29 mouse cellular contexts compared by ENCODE assay signal in genomic region chr7:84166721-84167419, GRCm38 (mm10). TPM values are rescaled to one million over a fixed set of nuclear protein-coding genes. Genes with fewer than 3 reads are reported as not detected.
DNase-seq lines count a peak whose midpoint lies in the region; ATAC-seq and TF ChIP-seq lines count a peak whose summit lies in the region.
"Had no signal": no experiment of that assay in that cellular context is flagged by ENCODE, and none has a peak within 500 bp of the region (broad histone marks: within the 10 kb centered on the region; RNA-seq: fewer than 3 reads in every experiment).

No protein-coding gene starts in this region.

- 0 out of 2 replicates have a peak, but pooled peaks have one; percentile 53 for ATAC-seq in liver, embryonic 11.5 days (replicated peaks; ENCODE audit: low FRiP score)
- no peak for ATAC-seq in liver, embryonic 12.5 days
- peak; percentile 73 for ATAC-seq in intestine, postnatal 0 days
- ATAC-seq in hindbrain, embryonic 11.5 days (ENCODE audit: low FRiP score) = no peak
- ATAC-seq: activated CD4-positive, CD25-positive, alpha-beta regulatory T cell, adult 4 months; forebrain, embryonic 16.5 days; inflammation-experienced regulatory T-cells, adult 6 months had no signal

- no peak for TF ChIP-seq CTCF in intestine, postnatal 0 days (IDR thresholded peaks at IDR 0.05; ENCODE audit: low read depth)

- DNase-seq in heart, adult 11 months = peak; percentile 1
- no peak for DNase-seq in heart, adult 18-20 months
- no peak for DNase-seq in liver, embryonic 11.5 days (ENCODE audit: low spot score)
- no peak for DNase-seq in hindbrain, embryonic 11.5 days (ENCODE audit: low spot score)
- DNase-seq in cerebellum, adult 11-12 months = no peak
- no peak for DNase-seq in gastrocnemius, postnatal 14 days
- DNase-seq: adrenal gland, adult 2 months; adrenal gland, postnatal 36 days; cerebellum, adult 2 months; cerebellum, postnatal 14 days; heart, postnatal 4 days; kidney, postnatal 10 days; layer of hippocampus, postnatal 36 days; lung, postnatal 4 days; right cerebral cortex, postnatal 4 days; thymus, postnatal 4 days had no signal

- no peaks in the 10 kb centered on the region for H3K27me3 ChIP-seq in liver, embryonic 11.5 days (replicated peaks; ENCODE audit: control insufficient read depth, insufficient read depth, low read length)
- H3K27me3 ChIP-seq in liver, embryonic 12.5 days (replicated peaks) = no peaks in the 10 kb centered on the region
- H3K27me3 ChIP-seq in intestine, postnatal 0 days (replicated peaks; ENCODE audit: control insufficient read depth, insufficient read depth, low read length) = no peaks in the 10 kb centered on the region
- H3K27me3 ChIP-seq in hindbrain, embryonic 11.5 days (ENCODE audit: control insufficient read depth, insufficient read depth, low read length) = no peaks in the 10 kb centered on the region
- H3K27me3 ChIP-seq: lung, embryonic 15.5 days; midbrain, embryonic 12.5 days; neural tube, embryonic 13.5 days had no signal

- no peaks in the 10 kb centered on the region for H3K36me3 ChIP-seq in liver, embryonic 11.5 days (ENCODE audit: control insufficient read depth, insufficient read depth, low read length)
- H3K36me3 ChIP-seq in liver, embryonic 12.5 days = no peaks in the 10 kb centered on the region
- no peaks in the 10 kb centered on the region for H3K36me3 ChIP-seq in intestine, postnatal 0 days (ENCODE audit: control insufficient read depth, insufficient read depth)
- H3K36me3 ChIP-seq in hindbrain, embryonic 11.5 days (ENCODE audit: control insufficient read depth, insufficient read depth, low read length) = no peaks in the 10 kb centered on the region
- H3K36me3 ChIP-seq: lung, embryonic 15.5 days; midbrain, embryonic 12.5 days; neural tube, embryonic 13.5 days had no signal

- H3K9ac ChIP-seq in liver, embryonic 11.5 days (ENCODE audit: low read depth, low read length) = no peak overlapping the region
- no peak overlapping the region for H3K9ac ChIP-seq in liver, embryonic 12.5 days
- no peak overlapping the region for H3K9ac ChIP-seq in intestine, postnatal 0 days (ENCODE audit: low read depth, low read length)
- H3K9ac ChIP-seq in hindbrain, embryonic 11.5 days (ENCODE audit: low read depth, low read length) = no peak overlapping the region
- H3K9ac ChIP-seq: hindbrain, embryonic 14.5 days; liver, embryonic 14.5 days; lung, embryonic 15.5 days; midbrain, embryonic 12.5 days; neural tube, embryonic 13.5 days had no signal

- H3K4me3 ChIP-seq in liver, embryonic 11.5 days (ENCODE audit: low read depth, low read length) = no peak overlapping the region
- no peak overlapping the region for H3K4me3 ChIP-seq in liver, embryonic 12.5 days
- H3K4me3 ChIP-seq in intestine, postnatal 0 days (ENCODE audit: low read depth, low read length) = no peak overlapping the region
- H3K4me3 ChIP-seq in hindbrain, embryonic 11.5 days (ENCODE audit: low read depth, low read length) = no peak overlapping the region
- H3K4me3 ChIP-seq: erythroblast, embryonic 14.5 days; lung, embryonic 15.5 days; megakaryocyte, embryonic 14.5 days; midbrain, embryonic 12.5 days; neural tube, embryonic 13.5 days had no signal

- WGBS in liver, embryonic 11.5 days = 53% methylated on average over 4 of the region's 4 CpGs
- WGBS in liver, embryonic 12.5 days (ENCODE audit: insufficient replicate concordance) = 45% methylated on average over 4 of the region's 4 CpGs
- 37% methylated on average over 4 of the region's 4 CpGs for WGBS in intestine, postnatal 0 days
- WGBS in hindbrain, embryonic 11.5 days = 83% methylated on average over 4 of the region's 4 CpGs

- H3K27ac ChIP-seq in liver, embryonic 11.5 days (ENCODE audit: low read depth, low read length) = no peak overlapping the region
- no peak overlapping the region for H3K27ac ChIP-seq in liver, embryonic 12.5 days
- peak overlapping the region; percentile 80 for H3K27ac ChIP-seq in intestine, postnatal 0 days (ENCODE audit: low read depth, low read length)
- no peak overlapping the region for H3K27ac ChIP-seq in hindbrain, embryonic 11.5 days (ENCODE audit: low read depth, low read length)
- H3K27ac ChIP-seq: hindbrain, embryonic 14.5 days; liver, embryonic 14.5 days; lung, embryonic 15.5 days; midbrain, embryonic 12.5 days; neural tube, embryonic 13.5 days had no signal

- H3K9me3 ChIP-seq in liver, embryonic 11.5 days (ENCODE audit: control insufficient read depth, low read length) = no peaks in the 10 kb centered on the region
- H3K9me3 ChIP-seq in liver, embryonic 12.5 days (replicated peaks) = no peaks in the 10 kb centered on the region
- no peaks in the 10 kb centered on the region for H3K9me3 ChIP-seq in intestine, postnatal 0 days (ENCODE audit: control insufficient read depth)
- no peaks in the 10 kb centered on the region for H3K9me3 ChIP-seq in hindbrain, embryonic 11.5 days (ENCODE audit: control insufficient read depth, low read length)
- H3K9me3 ChIP-seq: lung, embryonic 15.5 days; megakaryocyte, embryonic 14.5 days; midbrain, embryonic 12.5 days; neural tube, embryonic 13.5 days had no signal

- intact Hi-C loops in gastrocnemius, postnatal 14 days (cut with DNase I; ENCODE audit: low total_unique reads) = loop anchor here (5.0 kb wide), 1 partner anchor 390 kb away; no protein-coding TSS in a partner anchor

- H3K4me1 ChIP-seq in liver, embryonic 11.5 days (replicated peaks; ENCODE audit: control insufficient read depth, insufficient read depth, low read length) = no peaks in the 10 kb centered on the region
- no peaks in the 10 kb centered on the region for H3K4me1 ChIP-seq in liver, embryonic 12.5 days
- H3K4me1 ChIP-seq in intestine, postnatal 0 days (replicated peaks; ENCODE audit: control insufficient read depth, insufficient read depth, low read length) = peaks cover 7% of the 10 kb centered on the region
- no peaks in the 10 kb centered on the region for H3K4me1 ChIP-seq in hindbrain, embryonic 11.5 days (replicated peaks; ENCODE audit: control insufficient read depth, insufficient read depth, low read length)
- H3K4me1 ChIP-seq: lung, embryonic 15.5 days; midbrain, embryonic 12.5 days; neural tube, embryonic 13.5 days had no signal

- no peak overlapping the region for H3K4me2 ChIP-seq in liver, embryonic 11.5 days
- no peak overlapping the region for H3K4me2 ChIP-seq in liver, embryonic 12.5 days
- no peak overlapping the region for H3K4me2 ChIP-seq in intestine, postnatal 0 days (replicated peaks; ENCODE audit: low read depth)
- H3K4me2 ChIP-seq in hindbrain, embryonic 11.5 days (replicated peaks; ENCODE audit: low read depth, low read length) = no peak overlapping the region
- H3K4me2 ChIP-seq: heart, embryonic 11.5 days; hindbrain, embryonic 14.5 days; lung, embryonic 15.5 days; midbrain, embryonic 12.5 days; neural tube, embryonic 13.5 days had no signal

RNA-seq across cellular contexts. Expression of gene Abhd17c, which starts 15.2 kb away (rescaled TPM):
- total RNA-seq in heart, adult 18-20 months (2021) = 10 to 100 TPM; 29.8 to 35.7 TPM
- 41.3 and 45.7 TPM in 2 replicates for polyA plus RNA-seq in liver, embryonic 11.5 days (2014; fragmentation: Nextera tagmentation; extraction: Ambion mirVana)
- 44.9 and 45.4 TPM in 2 replicates for polyA plus RNA-seq in liver, embryonic 12.5 days (2016; fragmentation: Nextera tagmentation; extraction: Ambion mirVana)
- 203 and 216 TPM in 2 replicates for polyA plus RNA-seq in intestine, postnatal 0 days (2015; fragmentation: Nextera tagmentation; extraction: Ambion mirVana)
- polyA plus RNA-seq in hindbrain, embryonic 11.5 days (2014; fragmentation: Nextera tagmentation; extraction: Ambion mirVana) = 34.9 and 50.5 TPM in 2 replicates
- 1 to 10 TPM; 4.4 to 5.6 TPM for total RNA-seq in gastrocnemius, postnatal 14 days (2021)

Comparison
In these comparisons a context has a peak if more than half of its experiments do, and no peak if none do; other contexts are left out.
1. ATAC-seq: peak in liver, embryonic 11.5 days (single experiment) and intestine, postnatal 0 days (single experiment); none in liver, embryonic 12.5 days (single experiment) and hindbrain, embryonic 11.5 days (single experiment).